Mouse (Mus musculus) lung, postnatal 25 days (tissue): ENCODE results near the gene Knstrn.

Experiments
- DNase-seq: peaks from one replicate; pipeline ENCODE4 v3.0.0; 2022; ENCODE audit warnings: low spot score

The Knstrn gene

GRCm38 (mm10) chr2:118813981-118814836 is at the start of gene Knstrn:
Knstrn (plus strand) TSS chr2:118814003.
- peak; percentile 91 for DNase-seq

GRCm38 (mm10) chr2:118764094-118764831 is 49.5 kb upstream of the Knstrn start:
- DNase-seq = peak; percentile 64

- no peak for DNase-seq
These were observed 48.9 kb upstream of the Knstrn start for GRCm38 (mm10) chr2:118764875-118765274.

GRCm38 (mm10) chr2:118766041-118767033 is 47.5 kb upstream of the Knstrn start:
- peak; percentile 50 for DNase-seq

- DNase-seq = no peak
These were observed 41.5 kb upstream of the Knstrn start, which contains the start of gene Phgr1 for GRCm38 (mm10) chr2:118772158-118772874. Phgr1 (plus strand) TSS chr2:118772769.

GRCm38 (mm10) chr2:118774536-118774935 is 39.3 kb upstream of the Knstrn start:
- DNase-seq = no peak

GRCm38 (mm10) chr2:118775396-118775795 is 38.4 kb upstream of the Knstrn start:
- no peak for DNase-seq

- DNase-seq = no peak
These were observed 38.0 kb upstream of the Knstrn start for GRCm38 (mm10) chr2:118775846-118776245.

- DNase-seq = no peak
These were observed 37.5 kb upstream of the Knstrn start for GRCm38 (mm10) chr2:118776295-118776694.

GRCm38 (mm10) chr2:118778418-118778817 is 35.4 kb upstream of the Knstrn start:
- DNase-seq = no peak

- DNase-seq = no peak
These were observed 34.7 kb upstream of the Knstrn start for GRCm38 (mm10) chr2:118779065-118779464.

- DNase-seq = peak; percentile 95
These were observed 34.0 kb upstream of the Knstrn start, which contains the start of gene Disp2 for GRCm38 (mm10) chr2:118779504-118780480. Disp2 (plus strand) TSS chr2:118779719.

- DNase-seq = no peak
These were observed 32.7 kb upstream of the Knstrn start for GRCm38 (mm10) chr2:118781115-118781514.

GRCm38 (mm10) chr2:118782303-118782702 is 31.5 kb upstream of the Knstrn start:
- DNase-seq = no peak

GRCm38 (mm10) chr2:118783093-118783492 is 30.7 kb upstream of the Knstrn start:
- no peak for DNase-seq

GRCm38 (mm10) chr2:118783663-118784062 is 30.1 kb upstream of the Knstrn start:
- no peak for DNase-seq

- no peak for DNase-seq
These were observed 27.3 kb upstream of the Knstrn start for GRCm38 (mm10) chr2:118786525-118786924.

- no peak for DNase-seq
These were observed 24.3 kb upstream of the Knstrn start for GRCm38 (mm10) chr2:118789501-118789900.

GRCm38 (mm10) chr2:118790221-118790550 is 23.6 kb upstream of the Knstrn start:
- DNase-seq = no peak
